Mouse (Mus musculus) olfactory bulb, adult 2 months (tissue): ENCODE measurements at regions not wholly inside any gene's neighbourhood (a gene's known extent, or its start where the extent isn't known, plus 50 kb on each side); places are given as distances from the start of the nearest gene placed in this dataset.

ENCODE experiments used
- CTCF ChIP-seq: fragments of 200-500 bp; IDR thresholded peaks from 2 replicates; pipeline ENCODE4 v1.5.1; 2012; ENCODE audit warnings: low read depth, mild to moderate bottlenecking, low read length, moderate library complexity; ENCODE audit not compliant: insufficient read depth
- POLR2A ChIP-seq: fragments of 200-500 bp; IDR thresholded peaks from 2 replicates; pipeline ENCODE4 v1.6.1; 2012; ENCODE audit warnings: mild to moderate bottlenecking, low read depth, low read length, moderate library complexity; ENCODE audit not compliant: insufficient read depth

- TF ChIP-seq CTCF = no peak
- no peak for TF ChIP-seq POLR2A
Observed at GRCm38 (mm10) chr6:52084622-52085021, 72.3 kb upstream of the Skap2 start.
